Mouse (Mus musculus): ENCODE measurements around the gene Tmem268.

GRCm38 (mm10) chr4:63569322-63569721 is 10.7 kb downstream of the Tmem268 start:
- TF ChIP-seq GATA1 (IDR thresholded peaks at IDR 0.05; ENCODE audit: borderline replicate concordance, low read length) (no peak), FLI1 (IDR thresholded peaks at IDR 0.05; ENCODE audit: low read length) (no peak)
